Comparison of ENCODE assay signal across 8 mouse cellular contexts in the genomic region with DNA sequence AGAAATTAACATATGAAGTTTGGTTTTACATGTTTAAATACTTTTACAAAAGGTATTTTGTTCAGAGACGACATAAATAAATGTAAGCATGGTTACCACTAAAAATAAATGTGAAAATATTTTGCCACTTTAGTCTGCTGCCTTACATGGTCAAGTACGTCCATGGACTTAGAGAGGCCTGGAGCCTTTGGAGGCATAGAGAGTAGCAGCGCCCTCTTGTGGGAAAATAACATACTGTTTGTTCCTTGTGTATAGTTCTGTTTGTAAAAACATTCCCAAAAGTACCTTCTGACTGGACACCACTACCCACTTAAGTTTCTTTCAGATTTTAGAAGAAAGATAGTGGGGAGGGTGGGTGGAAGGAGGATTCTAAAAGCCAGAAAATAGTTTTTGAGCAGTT. TPM values are rescaled to one million over a fixed set of nuclear protein-coding genes. Genes with fewer than 3 reads are reported as not detected.
DNase-seq lines count a peak whose midpoint lies in the region; ATAC-seq and TF ChIP-seq lines count a peak whose summit lies in the region.

No protein-coding gene starts in this region.

- H3K9ac ChIP-seq in liver, postnatal 0 days (replicated peaks) = no peak overlapping the region
- no peak overlapping the region for H3K9ac ChIP-seq in liver, embryonic 12.5 days
- no peak overlapping the region for H3K9ac ChIP-seq in embryonic facial prominence, embryonic 14.5 days (ENCODE audit: low read depth, low read length)

- WGBS in liver, postnatal 0 days (ENCODE audit: insufficient replicate concordance) = 49% methylated on average over 3 of the region's 3 CpGs
- 45% methylated on average over 3 of the region's 3 CpGs for WGBS in liver, embryonic 12.5 days (ENCODE audit: insufficient replicate concordance)
- 47% methylated on average over 3 of the region's 3 CpGs for WGBS in embryonic facial prominence, embryonic 14.5 days

- TF ChIP-seq EP300 in liver, postnatal 0 days (IDR thresholded peaks at IDR 0.05; ENCODE audit: low read depth) = no peak

- no peak overlapping the region for H3K4me2 ChIP-seq in liver, postnatal 0 days (ENCODE audit: low read depth, low read length)
- H3K4me2 ChIP-seq in liver, embryonic 12.5 days = no peak overlapping the region
- no peak overlapping the region for H3K4me2 ChIP-seq in embryonic facial prominence, embryonic 14.5 days (ENCODE audit: low read depth, low read length)

- no peak overlapping the region for H3K27ac ChIP-seq in liver, postnatal 0 days (ENCODE audit: low read depth)
- H3K27ac ChIP-seq in liver, embryonic 12.5 days = no peak overlapping the region
- H3K27ac ChIP-seq in embryonic facial prominence, embryonic 14.5 days (replicated peaks; ENCODE audit: low read depth, low read length) = no peak overlapping the region

- H3K4me3 ChIP-seq in liver, postnatal 0 days (ENCODE audit: low read depth, low read length) = no peak overlapping the region
- no peak overlapping the region for H3K4me3 ChIP-seq in liver, embryonic 12.5 days
- H3K4me3 ChIP-seq in embryonic facial prominence, embryonic 14.5 days (ENCODE audit: low read depth, low read length) = no peak overlapping the region

- peak; percentile 70 for TF ChIP-seq CTCF in liver, postnatal 0 days (IDR thresholded peaks at IDR 0.05; ENCODE audit: low read depth)

- H3K27me3 ChIP-seq in liver, postnatal 0 days (ENCODE audit: insufficient read depth, low read length) = no peaks in the 10 kb centered on the region
- no peaks in the 10 kb centered on the region for H3K27me3 ChIP-seq in liver, embryonic 12.5 days (replicated peaks)
- no peaks in the 10 kb centered on the region for H3K27me3 ChIP-seq in embryonic facial prominence, embryonic 14.5 days (replicated peaks; ENCODE audit: control insufficient read depth, insufficient read depth, low read length)

- no peak for DNase-seq in frontal cortex, postnatal 25 days (ENCODE audit: low spot score in 2 of 2)
- DNase-seq in liver, postnatal 0 days = no peak
- peak; percentile 17 for DNase-seq in Muller cell, postnatal 12 days (ENCODE audit: inconsistent ontology term)
- DNase-seq in embryonic facial prominence, embryonic 14.5 days (ENCODE audit: low spot score) = peak; percentile 72
- DNase-seq in retina, embryonic 14.5 days (ENCODE audit: low spot score) = peak; percentile 88
- DNase-seq in ovary, postnatal 36 days (ENCODE audit: low spot score) = no peak

- no peaks in the 10 kb centered on the region for H3K9me3 ChIP-seq in liver, postnatal 0 days (ENCODE audit: low read length)
- H3K9me3 ChIP-seq in liver, embryonic 12.5 days (replicated peaks) = no peaks in the 10 kb centered on the region
- no peaks in the 10 kb centered on the region for H3K9me3 ChIP-seq in embryonic facial prominence, embryonic 14.5 days (ENCODE audit: control insufficient read depth, low read length)

- 0 out of 2 replicates have a peak, but pooled peaks have one; percentile 62 for ATAC-seq in frontal cortex, adult (ENCODE audit: low TSS enrichment)
- no peak for ATAC-seq in liver, postnatal 0 days
- no peak for ATAC-seq in liver, embryonic 12.5 days
- ATAC-seq in embryonic facial prominence, embryonic 14.5 days (ENCODE audit: low read depth) = no peak

- H3K4me1 ChIP-seq in liver, postnatal 0 days (ENCODE audit: insufficient read depth) = no peaks in the 10 kb centered on the region
- no peaks in the 10 kb centered on the region for H3K4me1 ChIP-seq in liver, embryonic 12.5 days
- H3K4me1 ChIP-seq in embryonic facial prominence, embryonic 14.5 days (ENCODE audit: control insufficient read depth, insufficient read depth, low read length) = no peaks in the 10 kb centered on the region

- H3K36me3 ChIP-seq in liver, postnatal 0 days (replicated peaks; ENCODE audit: insufficient read depth, low read length) = peaks cover 50% of the 10 kb centered on the region
- H3K36me3 ChIP-seq in liver, embryonic 12.5 days = peaks cover 90% of the 10 kb centered on the region
- H3K36me3 ChIP-seq in embryonic facial prominence, embryonic 14.5 days (ENCODE audit: control insufficient read depth, insufficient read depth, low read length) = peaks cover 47% of the 10 kb centered on the region

RNA-seq across cellular contexts. Expression of gene Pitpnb, which starts 34.0 kb away (rescaled TPM):
- polyA plus RNA-seq in liver, postnatal 0 days (2015; fragmentation: Nextera tagmentation; extraction: Ambion mirVana) = 37.6 and 40.2 TPM in 2 replicates
- 51.5 and 55.2 TPM in 2 replicates for polyA plus RNA-seq in liver, embryonic 12.5 days (2016; fragmentation: Nextera tagmentation; extraction: Ambion mirVana)
- polyA plus RNA-seq in embryonic facial prominence, embryonic 14.5 days (2014; fragmentation: Nextera tagmentation; extraction: Ambion mirVana) = 99.7 and 102 TPM in 2 replicates

RNA-seq across cellular contexts. Expression of gene Mn1, which starts 52.6 kb away (rescaled TPM):
- 1.00 and 1.4 TPM in 2 replicates for polyA plus RNA-seq in liver, postnatal 0 days (2015; fragmentation: Nextera tagmentation; extraction: Ambion mirVana)
- 2.4 and 3.1 TPM in 2 replicates for polyA plus RNA-seq in liver, embryonic 12.5 days (2016; fragmentation: Nextera tagmentation; extraction: Ambion mirVana)
- polyA plus RNA-seq in embryonic facial prominence, embryonic 14.5 days (2014; fragmentation: Nextera tagmentation; extraction: Ambion mirVana) = 29.1 and 33.3 TPM in 2 replicates

Comparison
In these comparisons a context has a peak if more than half of its experiments do, and no peak if none do; other contexts are left out.
1. DNase-seq: peak in Muller cell, postnatal 12 days (single experiment), embryonic facial prominence, embryonic 14.5 days (single experiment) and retina, embryonic 14.5 days (single experiment); none in frontal cortex, postnatal 25 days (0 of 2), liver, postnatal 0 days (single experiment) and ovary, postnatal 36 days (single experiment).